Mouse (Mus musculus): ENCODE results near the gene Pnp. TPM values are rescaled to one million over a fixed set of nuclear protein-coding genes. Genes with fewer than 3 reads are reported as not detected.

Gene Pnp
- 74.6 and 76.8 TPM in 2 replicates for polyA plus RNA-seq (2015; fragmentation: Nextera tagmentation; extraction: Ambion mirVana)

DNA sequence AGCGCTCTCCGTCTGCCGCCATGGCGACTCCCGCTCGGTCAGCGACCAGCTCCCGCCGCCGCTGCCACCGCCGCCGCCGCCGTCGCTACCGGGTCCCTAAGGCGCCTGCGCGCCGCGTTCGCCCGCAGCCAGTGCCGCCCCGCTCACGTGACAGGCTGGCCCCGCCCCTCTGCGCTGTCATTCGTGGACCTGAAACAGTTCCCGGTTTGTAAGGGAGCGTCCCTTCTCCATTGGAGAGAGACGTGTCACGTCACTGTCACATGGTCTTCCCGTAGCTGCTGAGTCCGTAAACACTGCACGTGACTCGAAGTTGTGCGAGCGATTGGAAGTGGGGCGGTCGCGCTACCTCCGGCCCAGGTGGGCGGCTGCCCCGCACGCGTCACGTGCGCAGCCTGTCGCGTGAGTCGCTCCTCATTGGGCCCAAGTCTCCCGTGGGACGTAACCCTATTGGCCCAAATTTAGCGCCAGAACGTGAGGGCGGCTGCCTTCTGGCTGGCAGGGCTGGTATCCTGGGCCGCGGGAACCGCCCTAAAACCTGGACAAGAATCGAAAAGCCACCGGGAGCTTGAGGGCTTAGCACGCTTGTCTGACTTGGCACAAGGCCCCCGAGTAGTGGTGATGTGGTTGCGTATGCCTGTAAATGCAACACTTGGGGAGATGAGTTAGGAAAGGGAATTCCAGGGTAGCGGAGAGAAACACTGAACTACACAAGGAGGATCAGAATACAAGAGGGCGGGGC lies at the start of gene Pnp, which contains the start of gene Pip4p1:
Gene Pnp, plus strand, starts transcription at position 329 of the 739 bp plus-strand sequence.
Gene Pip4p1, minus strand, starts transcription at position 103 of the 739 bp plus-strand sequence.
- peak within 1 kb of the TSS; percentile 76 for H3K4me2 ChIP-seq (replicated peaks; ENCODE audit: low read depth, low read length)
- H3K27ac ChIP-seq (ENCODE audit: low read length) = peak within 1 kb of the TSS; percentile 96
- no peaks in the 10 kb centered on the region for H3K9me3 ChIP-seq (ENCODE audit: low read length)
- ATAC-seq = peak; percentile 99
- peak within 1 kb of the TSS; percentile 94 for H3K9ac ChIP-seq (replicated peaks; ENCODE audit: low read depth)
- H3K36me3 ChIP-seq (ENCODE audit: insufficient read depth, low read length) = peaks cover 23% of the 10 kb centered on the region; the same call in 1 of the 2 replicates
- DNase-seq (ENCODE audit: low spot score) = peak; percentile 100
- under 1% methylated on average over 52 of the region's 68 CpGs for WGBS
- H3K27me3 ChIP-seq (replicated peaks; ENCODE audit: insufficient read depth, low read length) = no peaks in the 10 kb centered on the region
- TF ChIP-seq EP300 (IDR thresholded peaks at IDR 0.05) (no peak), CTCF (IDR thresholded peaks at IDR 0.05) (no peak; the same call in 1 of the 2 replicates)
- H3K4me1 ChIP-seq (ENCODE audit: insufficient read depth, low read depth, low read length) = peaks cover 9% of the 10 kb centered on the region; the same call in 1 of the 2 replicates
- peak within 1 kb of the TSS; percentile 95 for H3K4me3 ChIP-seq (ENCODE audit: low read depth, low read length)

DNA sequence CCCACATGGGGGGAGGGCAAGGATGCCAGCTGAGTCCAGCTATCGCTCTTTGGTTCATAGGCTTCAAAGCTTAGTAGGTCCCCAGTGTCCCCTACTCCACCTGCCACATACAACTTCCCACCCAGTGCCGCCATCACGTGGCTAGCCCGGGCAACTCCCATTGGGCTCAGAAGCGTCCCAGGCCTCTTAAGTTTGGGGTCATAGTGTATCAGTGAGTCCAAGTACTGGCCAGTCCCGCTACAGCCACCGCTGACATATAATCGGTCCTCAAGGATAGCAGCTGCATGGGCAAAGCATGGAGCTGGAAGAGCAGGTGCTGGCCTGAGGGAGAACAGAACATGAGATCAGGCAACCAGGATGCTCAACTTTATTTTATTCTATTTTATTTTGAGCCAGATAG lies 39.3 kb upstream of the Pnp start:
- ATAC-seq (no peak), DNase-seq (ENCODE audit: low spot score) (no peak)
- WGBS = 87% methylated on average over 8 of the region's 8 CpGs

DNA sequence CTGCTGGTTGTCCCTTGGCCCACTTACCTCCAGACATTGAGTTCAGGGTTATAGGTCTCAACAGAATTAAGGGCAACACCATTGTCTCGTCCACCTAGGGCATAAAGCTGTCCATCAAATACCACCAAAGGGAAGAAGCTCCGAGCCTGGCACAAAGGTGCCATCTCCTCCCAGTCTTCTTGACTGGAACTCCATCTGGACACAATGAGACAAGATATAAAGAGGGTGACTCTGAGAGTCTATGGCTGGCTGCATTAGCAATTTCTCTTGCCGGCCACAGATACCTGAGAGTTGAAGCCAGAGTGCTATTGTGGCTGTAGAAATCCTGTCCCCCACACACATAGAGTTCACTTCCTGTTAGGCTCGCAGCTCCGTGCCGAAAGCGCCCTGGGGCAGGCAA lies 38.8 kb upstream of the Pnp start:
- Histone ChIP-seq H3K27ac (ENCODE audit: low read length) (no peak overlapping the region), H3K9me3 (ENCODE audit: low read length) (no peaks in the 10 kb centered on the region), H3K4me1 (ENCODE audit: insufficient read depth, low read depth, low read length) (peaks cover 4% of the 10 kb centered on the region), H3K36me3 (ENCODE audit: insufficient read depth, low read length) (no peaks in the 10 kb centered on the region), H3K4me3 (ENCODE audit: low read depth, low read length) (no peak overlapping the region), H3K4me2 (replicated peaks; ENCODE audit: low read depth, low read length) (no peak overlapping the region), H3K27me3 (replicated peaks; ENCODE audit: insufficient read depth, low read length) (no peaks in the 10 kb centered on the region), H3K9ac (replicated peaks; ENCODE audit: low read depth) (no peak overlapping the region)
- TF ChIP-seq EP300 (IDR thresholded peaks at IDR 0.05) (no peak), CTCF (IDR thresholded peaks at IDR 0.05) (no peak)
- ATAC-seq (no peak), DNase-seq (ENCODE audit: low spot score) (no peak)
- 84% methylated on average over 7 of the region's 7 CpGs for WGBS

More for the DNA sequence above, 39.3 kb upstream of the Pnp start:
- Histone ChIP-seq H3K27ac (ENCODE audit: low read length) (no peak overlapping the region), H3K36me3 (ENCODE audit: insufficient read depth, low read length) (no peaks in the 10 kb centered on the region), H3K9ac (replicated peaks; ENCODE audit: low read depth) (no peak overlapping the region), H3K9me3 (ENCODE audit: low read length) (no peaks in the 10 kb centered on the region), H3K4me3 (ENCODE audit: low read depth, low read length) (no peak overlapping the region), H3K4me1 (ENCODE audit: insufficient read depth, low read depth, low read length) (peaks cover 3% of the 10 kb centered on the region), H3K27me3 (replicated peaks; ENCODE audit: insufficient read depth, low read length) (no peaks in the 10 kb centered on the region), H3K4me2 (replicated peaks; ENCODE audit: low read depth, low read length) (no peak overlapping the region)
- TF ChIP-seq EP300 (IDR thresholded peaks at IDR 0.05) (no peak), CTCF (IDR thresholded peaks at IDR 0.05) (no peak)

DNA sequence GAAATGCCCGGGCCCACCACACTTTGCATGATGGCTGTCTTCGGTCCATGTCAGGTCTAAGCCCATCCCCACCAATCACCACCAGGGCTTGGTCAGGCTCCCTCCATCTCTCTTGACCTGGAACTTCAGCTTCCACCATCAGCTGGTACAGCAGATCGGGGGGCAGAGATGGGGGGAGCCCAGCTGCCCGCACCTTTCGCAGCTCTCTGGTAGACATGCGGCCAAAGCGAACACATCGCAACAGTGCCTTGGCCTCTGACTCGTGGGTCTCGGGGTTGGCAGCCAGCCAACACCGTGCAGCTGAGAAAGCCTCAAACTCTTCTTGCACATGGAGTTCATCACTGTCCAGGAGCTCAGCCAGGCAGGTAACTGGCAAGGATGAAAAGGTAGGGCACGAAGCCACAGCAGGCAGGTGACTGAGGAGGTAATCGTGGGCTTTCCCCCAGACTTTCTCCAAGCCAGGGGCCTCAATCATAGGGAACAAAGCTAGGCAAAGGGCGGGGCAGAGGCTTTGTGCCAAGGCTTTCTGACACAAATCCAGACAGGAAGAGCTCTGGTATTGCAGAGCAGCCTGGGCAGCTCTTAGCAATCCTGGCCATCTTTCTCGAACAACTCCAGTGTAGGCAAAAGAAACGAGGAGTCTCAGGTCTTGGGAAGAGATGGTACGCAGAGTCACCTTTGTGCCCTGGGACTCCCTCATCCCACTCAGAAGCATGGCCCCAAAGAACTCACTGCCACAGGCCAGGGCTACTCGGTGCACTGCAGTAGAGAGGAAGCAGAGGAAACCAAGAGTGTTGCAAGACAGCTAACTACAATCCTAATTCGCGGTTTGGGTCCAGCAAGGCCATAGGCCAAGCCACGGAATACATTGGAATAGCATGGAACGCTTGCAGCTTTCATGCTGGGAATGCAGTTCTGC lies 38.1 kb upstream of the Pnp start:
- peaks cover 4% of the 10 kb centered on the region for H3K4me1 ChIP-seq (ENCODE audit: insufficient read depth, low read depth, low read length)
- H3K4me2 ChIP-seq (replicated peaks; ENCODE audit: low read depth, low read length) = no peak overlapping the region
- no peaks in the 10 kb centered on the region for H3K9me3 ChIP-seq (ENCODE audit: low read length)
- DNase-seq (ENCODE audit: low spot score) = peak; percentile 25
- WGBS = 61% methylated on average over 22 of the region's 22 CpGs
- no peaks in the 10 kb centered on the region for H3K36me3 ChIP-seq (ENCODE audit: insufficient read depth, low read length)
- no peak overlapping the region for H3K9ac ChIP-seq (replicated peaks; ENCODE audit: low read depth)
- no peak for TF ChIP-seq EP300 (IDR thresholded peaks at IDR 0.05)
- TF ChIP-seq CTCF (IDR thresholded peaks at IDR 0.05) = no peak
- ATAC-seq = no peak
- no peaks in the 10 kb centered on the region for H3K27me3 ChIP-seq (replicated peaks; ENCODE audit: insufficient read depth, low read length)
- no peak overlapping the region for H3K4me3 ChIP-seq (ENCODE audit: low read depth, low read length)
- H3K27ac ChIP-seq (ENCODE audit: low read length) = no peak overlapping the region

DNA sequence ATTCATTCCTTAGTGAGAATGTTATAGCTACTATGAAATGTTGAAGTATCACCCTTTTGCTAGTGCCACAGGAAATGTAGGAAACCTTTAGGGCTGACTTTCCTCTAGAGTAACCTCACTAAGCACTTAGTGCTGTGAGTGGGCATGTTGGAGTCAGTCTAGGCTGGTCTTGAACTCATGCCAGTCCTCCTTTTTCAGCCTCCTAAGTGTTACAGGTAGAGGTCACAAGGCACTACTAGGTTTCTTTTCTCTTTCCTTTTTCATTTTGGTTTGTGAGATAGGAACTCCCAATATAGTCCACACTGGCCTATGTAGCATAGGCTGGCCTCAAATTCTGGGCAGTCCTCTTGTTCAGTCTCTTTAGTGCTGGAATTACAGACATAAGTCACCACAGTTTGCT lies 35.5 kb upstream of the Pnp start:
- TF ChIP-seq EP300 (IDR thresholded peaks at IDR 0.05) (no peak), CTCF (IDR thresholded peaks at IDR 0.05) (no peak)
- no peaks in the 10 kb centered on the region for H3K36me3 ChIP-seq (ENCODE audit: insufficient read depth, low read length)
- peaks cover 4% of the 10 kb centered on the region for H3K4me1 ChIP-seq (ENCODE audit: insufficient read depth, low read depth, low read length)
- H3K27ac ChIP-seq (ENCODE audit: low read length) = no peak overlapping the region
- DNase-seq (ENCODE audit: low spot score) (no peak), ATAC-seq (no peak)
- H3K9me3 ChIP-seq (ENCODE audit: low read length) = no peaks in the 10 kb centered on the region
- H3K9ac ChIP-seq (replicated peaks; ENCODE audit: low read depth) = no peak overlapping the region
- no peaks in the 10 kb centered on the region for H3K27me3 ChIP-seq (replicated peaks; ENCODE audit: insufficient read depth, low read length)
- H3K4me2 ChIP-seq (replicated peaks; ENCODE audit: low read depth, low read length) = no peak overlapping the region
- H3K4me3 ChIP-seq (ENCODE audit: low read depth, low read length) = no peak overlapping the region
